Mouse (Mus musculus): ENCODE measurements around the gene Acaa1a.

- TF ChIP-seq CTCF (IDR thresholded peaks at IDR 0.05; ENCODE audit: extremely low read depth, insufficient read depth, insufficient read length, insufficient replicate concordance): no peak
- no peak for TF ChIP-seq POLR2A (IDR thresholded peaks at IDR 0.05; ENCODE audit: low read depth, low read length)
Measured at GRCm38 (mm10) chr9:119320946-119321345, 18.5 kb upstream of the Acaa1a start.

Measured in spleen, adult 2 months (tissue).